Mouse (Mus musculus) thymus, adult 2 months (tissue): ENCODE measurements at regions not wholly inside any gene's neighbourhood (a gene's known extent, or its start where the extent isn't known, plus 50 kb on each side); places are given as distances from the start of the nearest gene placed in this dataset.

Source experiments
- CTCF ChIP-seq: fragments of 200-500 bp; IDR thresholded peaks from 2 replicates; pipeline ENCODE4 v1.5.1; 2012; ENCODE audit warnings: mild to moderate bottlenecking, control low read depth, low read length, moderate library complexity, borderline replicate concordance; ENCODE audit not compliant: control insufficient read depth, poor library complexity, insufficient read depth; ENCODE audit errors: extremely low read depth
- POLR2A ChIP-seq: fragments of 200-500 bp; IDR thresholded peaks from 2 replicates; pipeline ENCODE4 v1.6.1; 2012; ENCODE audit warnings: mild to moderate bottlenecking, low read length, control low read depth, moderate library complexity; ENCODE audit not compliant: control insufficient read depth, poor library complexity, insufficient read depth; ENCODE audit errors: extremely low read depth

GRCm38 (mm10) chr3:41160648-41161047 is 77.8 kb upstream of the Pgrmc2 start:
- no peak for TF ChIP-seq POLR2A
- TF ChIP-seq CTCF = no peak
